Mouse (Mus musculus) fibroblast of lung, adult 2 months (primary cell): ENCODE measurements around the gene Kcnk18.
A peak's percentile ranks its signal among the peaks of the same experiment; 100 is the strongest.

ENCODE experiments used
- DNase-seq: peaks from one replicate; pipeline ENCODE4 v3.0.0-alpha.2; 2011; ENCODE audit warnings: low read depth

Kcnk18 gene

GRCm38 (mm10) chr19:59218991-59219390, at the start of gene Kcnk18:
TSS of gene Kcnk18 (plus strand) at chr19:59219214.
- no peak for DNase-seq

GRCm38 (mm10) chr19:59169936-59170765, 48.9 kb upstream of the Kcnk18 start, which contains the start of gene Vax1:
TSS of gene Vax1 (minus strand) at chr19:59170056.
- no peak for DNase-seq

GRCm38 (mm10) chr19:59170766-59171095, 48.3 kb upstream of the Kcnk18 start:
- no peak for DNase-seq

- no peak for DNase-seq
Observed at GRCm38 (mm10) chr19:59171151-59171870, 47.7 kb upstream of the Kcnk18 start.

- DNase-seq = no peak
Observed at GRCm38 (mm10) chr19:59171871-59172245, 47.2 kb upstream of the Kcnk18 start.

GRCm38 (mm10) chr19:59172781-59173180, 46.2 kb upstream of the Kcnk18 start:
- no peak for DNase-seq

- no peak for DNase-seq
Observed at GRCm38 (mm10) chr19:59173341-59174015, 45.5 kb upstream of the Kcnk18 start.

- DNase-seq = no peak
Observed at GRCm38 (mm10) chr19:59184000-59184399, 35.0 kb upstream of the Kcnk18 start.

- DNase-seq = no peak
Observed at GRCm38 (mm10) chr19:59188981-59189380, 30.0 kb upstream of the Kcnk18 start.

- no peak for DNase-seq
Observed at GRCm38 (mm10) chr19:59190431-59191122, 28.4 kb upstream of the Kcnk18 start.

- DNase-seq = no peak
Observed at GRCm38 (mm10) chr19:59191123-59191505, 27.9 kb upstream of the Kcnk18 start.

- DNase-seq = no peak
Observed at GRCm38 (mm10) chr19:59192491-59192890, 26.5 kb upstream of the Kcnk18 start.

- DNase-seq = no peak
Observed at GRCm38 (mm10) chr19:59193456-59193855, 25.6 kb upstream of the Kcnk18 start.

GRCm38 (mm10) chr19:59193986-59194820, 24.8 kb upstream of the Kcnk18 start:
- DNase-seq = no peak

- DNase-seq = no peak
Observed at GRCm38 (mm10) chr19:59195181-59195770, 23.7 kb upstream of the Kcnk18 start.

GRCm38 (mm10) chr19:59196111-59196666, 22.8 kb upstream of the Kcnk18 start:
- DNase-seq = no peak

GRCm38 (mm10) chr19:59198161-59198560, 20.9 kb upstream of the Kcnk18 start:
- peak; percentile 6 for DNase-seq

- DNase-seq = peak; percentile 4
Observed at GRCm38 (mm10) chr19:59208475-59208874, 10.5 kb upstream of the Kcnk18 start.

GRCm38 (mm10) chr19:59208986-59209385, 10.0 kb upstream of the Kcnk18 start:
- no peak for DNase-seq

GRCm38 (mm10) chr19:59216891-59217290, 2.1 kb upstream of the Kcnk18 start:
- no peak for DNase-seq

GRCm38 (mm10) chr19:59221131-59221530, 2.1 kb downstream of the Kcnk18 start:
- no peak for DNase-seq
